Mouse (Mus musculus) activated CD4-positive, CD25-positive, alpha-beta regulatory T cell, adult 4 months (primary cell): ENCODE results near the gene Gtf2ird1. TPM values are rescaled to one million over a fixed set of nuclear protein-coding genes. Genes with fewer than 3 reads are reported as not detected.
"Not testable (repeated sequence)": the region's sequence is repeated elsewhere in the genome, so short reads cannot be mapped to it uniquely, and the experiment has no call there.

Experiments
- ATAC-seq: one replicate; pipeline ENCODE4 v1.8.0; 2017
- polyA plus RNA-seq, 2 experiments: library from polyadenylated mRNA; unstranded; fragments of 100-300 nt; shearing (Covaris generic); gene quantifications; one replicate each; pipeline ENCODE4 v1.2.1; 2017

Gtf2ird1 gene
- 1 to 10 TPM; 7.5 to 7.9 TPM for polyA plus RNA-seq

- ATAC-seq: peak; percentile 52
Measured at GRCm38 (mm10) chr5:134456503-134456962, at the start of gene Gtf2ird1. TSS of gene Gtf2ird1 (minus strand) at chr5:134456716.

GRCm38 (mm10) chr5:134505810-134506292 is 49.3 kb upstream of the Gtf2ird1 start:
- ATAC-seq: no peak

- ATAC-seq: no peak
Measured at GRCm38 (mm10) chr5:134502591-134502990, 46.1 kb upstream of the Gtf2ird1 start.

- no peak for ATAC-seq
Measured at GRCm38 (mm10) chr5:134501453-134501852, 44.9 kb upstream of the Gtf2ird1 start.

GRCm38 (mm10) chr5:134500681-134501080 is 44.2 kb upstream of the Gtf2ird1 start:
- ATAC-seq: no peak

- peak; percentile 68 for ATAC-seq
Measured at GRCm38 (mm10) chr5:134500062-134500461, 43.5 kb upstream of the Gtf2ird1 start.

- no peak for ATAC-seq
Measured at GRCm38 (mm10) chr5:134497026-134497425, 40.5 kb upstream of the Gtf2ird1 start.

GRCm38 (mm10) chr5:134495796-134496195 is 39.3 kb upstream of the Gtf2ird1 start:
- no peak for ATAC-seq

- ATAC-seq: peak; percentile 44
Measured at GRCm38 (mm10) chr5:134494142-134494541, 37.6 kb upstream of the Gtf2ird1 start.

GRCm38 (mm10) chr5:134492956-134493355 is 36.4 kb upstream of the Gtf2ird1 start:
- ATAC-seq: no peak

GRCm38 (mm10) chr5:134491712-134492417 is 35.3 kb upstream of the Gtf2ird1 start:
- ATAC-seq: peak; percentile 91

- no peak for ATAC-seq
Measured at GRCm38 (mm10) chr5:134491206-134491605, 34.7 kb upstream of the Gtf2ird1 start.

- no peak for ATAC-seq
Measured at GRCm38 (mm10) chr5:134490465-134490864, 33.9 kb upstream of the Gtf2ird1 start.

- peak; percentile 24 for ATAC-seq
Measured at GRCm38 (mm10) chr5:134489583-134489982, 33.1 kb upstream of the Gtf2ird1 start.

GRCm38 (mm10) chr5:134488596-134488995 is 32.1 kb upstream of the Gtf2ird1 start:
- ATAC-seq: no peak

GRCm38 (mm10) chr5:134488042-134488441 is 31.5 kb upstream of the Gtf2ird1 start:
- ATAC-seq: no peak

- ATAC-seq: peak; percentile 59
Measured at GRCm38 (mm10) chr5:134485900-134486665, 29.6 kb upstream of the Gtf2ird1 start.

- ATAC-seq: no peak
Measured at GRCm38 (mm10) chr5:134485183-134485730, 28.7 kb upstream of the Gtf2ird1 start.

GRCm38 (mm10) chr5:134483291-134483690 is 26.8 kb upstream of the Gtf2ird1 start:
- no peak for ATAC-seq

- ATAC-seq: peak; percentile 55
Measured at GRCm38 (mm10) chr5:134482331-134482730, 25.8 kb upstream of the Gtf2ird1 start.

- not testable (repeated sequence) for ATAC-seq
Measured at GRCm38 (mm10) chr5:134478886-134479285, 22.4 kb upstream of the Gtf2ird1 start.

GRCm38 (mm10) chr5:134475686-134476085 is 19.2 kb upstream of the Gtf2ird1 start:
- ATAC-seq: not testable (repeated sequence)

GRCm38 (mm10) chr5:134475006-134475605 is 18.6 kb upstream of the Gtf2ird1 start:
- ATAC-seq: no peak
